Mouse (Mus musculus) kidney, adult 2 months (tissue): ENCODE results near the gene Cytip. TPM values are rescaled to one million over a fixed set of nuclear protein-coding genes. Genes with fewer than 3 reads are reported as not detected.

ENCODE experiments used
- DNase-seq: peaks from one replicate; pipeline ENCODE4 v3.0.0; 2021
- H3K27ac ChIP-seq: fragments of 200-500 bp; 2 replicates; pipeline ENCODE4 v1.5.1; 2012; ENCODE audit warnings: low read depth, low read length, control low read depth, inconsistent platforms; ENCODE audit not compliant: insufficient read depth
- H3K27me3 ChIP-seq: fragments of 200-500 bp; replicated peaks from 2 replicates; pipeline ENCODE4 v1.6.1; 2012; ENCODE audit warnings: mild to moderate bottlenecking, moderate library complexity, low read length, inconsistent platforms; ENCODE audit not compliant: control insufficient read depth, insufficient read depth
- H3K36me3 ChIP-seq: fragments of 200-500 bp; 2 replicates; pipeline ENCODE4 v1.6.1; 2012; ENCODE audit warnings: mild to moderate bottlenecking, moderate library complexity, low read length, inconsistent platforms; ENCODE audit not compliant: control insufficient read depth, insufficient read depth
- H3K4me1 ChIP-seq: fragments of 200-500 bp; 2 replicates; pipeline ENCODE4 v1.6.1; 2011; ENCODE audit warnings: low read length; ENCODE audit not compliant: control insufficient read depth, insufficient read depth
- H3K4me3 ChIP-seq: fragments of 200-500 bp; 2 replicates; pipeline ENCODE4 v1.5.1; 2011; ENCODE audit warnings: mild to moderate bottlenecking, low read depth, low read length, control low read depth; ENCODE audit not compliant: insufficient read depth
- CTCF ChIP-seq: fragments of 200-500 bp; conservative IDR thresholded peaks from 2 replicates; pipeline ENCODE4 v1.5.1; 2011; ENCODE audit warnings: low read depth, mild to moderate bottlenecking, control low read depth, low read length, moderate library complexity, mixed read lengths; ENCODE audit not compliant: insufficient read depth, insufficient read length
- POLR2A ChIP-seq: fragments of 200-500 bp; IDR thresholded peaks from one replicate; pipeline ENCODE4 v1.6.1; 2011; ENCODE audit warnings: low read depth, low read length, control low read depth
- WGBS: fragments of 180-500 bp; shearing (Covaris S2); methylation state at CpG from one replicate; pipeline ENCODE4 v1.1.7; 2018; 5-methylcytosine and 5-hydroxymethylcytosine counted together
- polyA plus RNA-seq: library from polyadenylated mRNA; depleted of rRNA; stranded (reverse); fragments of >200 nt; gene quantifications from 2 replicates; pipeline ENCODE4 v1.2.3, GENCODE M21; 2012; rRNA removed

The Cytip gene
- 22.0 and 23.1 TPM in 2 replicates for polyA plus RNA-seq

- no peak for TF ChIP-seq CTCF
- peak; percentile 20 for TF ChIP-seq POLR2A
- H3K4me3 ChIP-seq, result peak within 1 kb of the TSS; percentile 49
- H3K4me1 ChIP-seq, result peaks cover 8% of the 10 kb centered on the region; the same call in 1 of the 2 replicates
- no peaks in the 10 kb centered on the region for H3K27me3 ChIP-seq
- H3K27ac ChIP-seq, result peak within 1 kb of the TSS; percentile 91
- 28% methylated on average over 4 of the region's 4 CpGs for WGBS
- peak; percentile 88 for DNase-seq
- H3K36me3 ChIP-seq, result no peaks in the 10 kb centered on the region
Observed at GRCm38 (mm10) chr2:58195346-58195745, at the start of gene Cytip. Gene Cytip, minus strand, starts transcription at chr2:58195532.

GRCm38 (mm10) chr2:58240639-58241038 lies 45.3 kb upstream of the Cytip start:
- Histone ChIP-seq H3K36me3 (no peaks in the 10 kb centered on the region), H3K27ac (no peak overlapping the region), H3K27me3 (no peaks in the 10 kb centered on the region), H3K4me3 (no peak overlapping the region), H3K4me1 (no peaks in the 10 kb centered on the region)
- 80% methylated on average over 4 of the region's 4 CpGs for WGBS
- no peak for TF ChIP-seq POLR2A
- no peak for TF ChIP-seq CTCF
- no peak for DNase-seq

GRCm38 (mm10) chr2:58237487-58237886 lies 42.2 kb upstream of the Cytip start:
- Histone ChIP-seq H3K27me3 (no peaks in the 10 kb centered on the region), H3K4me1 (no peaks in the 10 kb centered on the region), H3K36me3 (no peaks in the 10 kb centered on the region), H3K27ac (no peak overlapping the region), H3K4me3 (no peak overlapping the region)
- no peak for DNase-seq
- TF ChIP-seq CTCF, result no peak
- TF ChIP-seq POLR2A, result no peak
- 61% methylated on average over 2 of the region's 2 CpGs for WGBS

GRCm38 (mm10) chr2:58199442-58199841 lies 4.1 kb upstream of the Cytip start:
- no peaks in the 10 kb centered on the region for H3K36me3 ChIP-seq
- TF ChIP-seq CTCF, result peak; percentile 70
- TF ChIP-seq POLR2A, result no peak
- H3K27ac ChIP-seq, result no peak overlapping the region
- DNase-seq, result peak; percentile 65
- peaks cover 7% of the 10 kb centered on the region; the same call in 1 of the 2 replicates for H3K4me1 ChIP-seq
- no peak overlapping the region for H3K4me3 ChIP-seq
- no peaks in the 10 kb centered on the region for H3K27me3 ChIP-seq
- 53% methylated on average over 6 of the region's 6 CpGs for WGBS

GRCm38 (mm10) chr2:58196880-58197279 lies 1.5 kb upstream of the Cytip start:
- Histone ChIP-seq H3K27ac (no peak overlapping the region), H3K4me1 (peaks cover 8% of the 10 kb centered on the region; the same call in 1 of the 2 replicates), H3K36me3 (no peaks in the 10 kb centered on the region), H3K27me3 (no peaks in the 10 kb centered on the region), H3K4me3 (no peak overlapping the region)
- DNase-seq, result no peak
- 48% methylated on average over 1 of the region's 1 CpGs for WGBS
- TF ChIP-seq POLR2A, result no peak
- no peak for TF ChIP-seq CTCF

- Histone ChIP-seq H3K36me3 (no peaks in the 10 kb centered on the region), H3K4me1 (peaks cover 8% of the 10 kb centered on the region; the same call in 1 of the 2 replicates), H3K27ac (peak overlapping the region; percentile 91), H3K27me3 (no peaks in the 10 kb centered on the region), H3K4me3 (peak overlapping the region; percentile 49)
- peak; percentile 48 for DNase-seq
- TF ChIP-seq POLR2A (no peak), CTCF (no peak)
- WGBS, result 47% methylated on average over 10 of the region's 10 CpGs
Observed at GRCm38 (mm10) chr2:58194422-58195115, 763 bp downstream of the Cytip start.

- 81% methylated on average over 5 of the region's 5 CpGs for WGBS
- peaks cover 8% of the 10 kb centered on the region; the same call in 1 of the 2 replicates for H3K4me1 ChIP-seq
Observed at GRCm38 (mm10) chr2:58192160-58192559, 3.2 kb downstream of the Cytip start.

More at GRCm38 (mm10) chr2:58192160-58192559, 3.2 kb downstream of the Cytip start:
- Histone ChIP-seq H3K36me3 (no peaks in the 10 kb centered on the region), H3K4me3 (no peak overlapping the region), H3K27ac (no peak overlapping the region), H3K27me3 (no peaks in the 10 kb centered on the region)
- TF ChIP-seq POLR2A (no peak), CTCF (no peak)
- DNase-seq, result no peak
